Mouse (Mus musculus): ENCODE results near the gene Slc6a20b. TPM values are rescaled to one million over a fixed set of nuclear protein-coding genes. Genes with fewer than 3 reads are reported as not detected.

Slc6a20b gene
- polyA plus RNA-seq, 1 experiment = 0.95 TPM

DNA sequence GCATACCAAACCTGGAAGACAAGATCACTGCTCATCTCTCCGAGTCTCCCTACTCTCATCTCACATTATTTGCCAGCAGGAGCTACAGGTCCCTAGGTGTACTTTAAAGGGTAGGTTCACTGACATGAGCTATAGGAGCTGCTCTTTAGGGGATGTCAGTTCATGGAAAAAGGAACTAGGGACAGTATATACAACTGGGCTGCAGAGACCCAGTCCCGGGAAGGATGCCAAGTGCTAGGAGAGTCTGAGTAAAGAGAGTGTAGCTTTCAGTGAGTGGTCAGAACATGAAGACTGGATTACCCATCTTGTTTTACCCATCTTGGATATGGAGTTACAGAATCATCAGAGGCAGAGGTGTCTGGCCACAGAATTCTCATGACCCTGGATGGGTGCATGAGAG is 35.0 kb downstream of the Slc6a20b start:
- H3K4me1 ChIP-seq (ENCODE audit: control insufficient read depth, insufficient read depth, low read length) = no peaks in the 10 kb centered on the region
- H3K27ac ChIP-seq (ENCODE audit: insufficient read depth, low read length) = no peak overlapping the region
- TF ChIP-seq CTCF (IDR thresholded peaks at IDR 0.05; ENCODE audit: borderline replicate concordance, insufficient read depth, low read length) (no peak), POLR2A (IDR thresholded peaks at IDR 0.05; ENCODE audit: low read depth, low read length) (no peak)
- no peak overlapping the region for H3K4me3 ChIP-seq (ENCODE audit: insufficient read depth, low read length)

DNA sequence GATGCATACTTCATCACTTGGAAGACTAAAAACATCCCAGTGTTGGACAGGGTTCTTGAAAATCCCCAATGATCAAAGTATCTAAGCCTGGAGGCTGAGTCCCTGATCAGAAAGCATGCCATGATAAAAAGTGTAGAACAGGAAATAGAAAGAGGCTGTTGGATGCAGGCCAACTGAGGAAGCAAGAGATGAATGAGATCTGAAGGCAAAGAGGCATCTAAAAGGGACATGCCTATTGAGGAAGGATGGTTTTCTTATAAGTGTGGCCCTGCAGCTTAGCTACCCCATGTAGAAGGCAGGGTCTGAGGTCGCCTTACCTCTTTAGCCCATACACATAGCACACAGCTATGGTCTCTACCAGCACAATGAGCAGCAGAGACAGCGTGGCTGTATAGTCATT is 35.5 kb downstream of the Slc6a20b start:
- no peaks in the 10 kb centered on the region for H3K4me1 ChIP-seq (ENCODE audit: control insufficient read depth, insufficient read depth, low read length)
- H3K4me3 ChIP-seq (ENCODE audit: insufficient read depth, low read length) = no peak overlapping the region
- no peak overlapping the region for H3K27ac ChIP-seq (ENCODE audit: insufficient read depth, low read length)
- TF ChIP-seq POLR2A (IDR thresholded peaks at IDR 0.05; ENCODE audit: low read depth, low read length) = no peak
- no peak for TF ChIP-seq CTCF (IDR thresholded peaks at IDR 0.05; ENCODE audit: borderline replicate concordance, insufficient read depth, low read length)

DNA sequence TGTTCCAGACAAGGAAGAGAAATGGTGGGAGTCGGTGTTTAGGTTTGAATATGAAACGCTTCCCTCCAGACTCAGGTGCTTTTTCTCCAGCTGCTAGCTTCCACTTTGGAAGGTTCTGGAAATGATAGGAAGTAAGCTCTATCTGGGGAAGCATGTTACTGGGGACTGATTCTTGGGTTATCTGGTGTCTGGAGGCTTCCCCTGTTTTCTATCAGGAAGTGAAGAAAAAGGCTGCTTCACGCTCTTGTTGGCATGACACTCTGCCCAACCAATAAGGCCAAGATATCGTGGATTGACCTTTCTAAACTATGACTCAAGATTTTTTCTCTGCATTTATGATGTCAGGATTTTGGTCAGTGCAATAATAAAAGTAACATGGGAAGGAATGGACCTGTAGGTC is 37.2 kb downstream of the Slc6a20b start:
- Histone ChIP-seq H3K4me1 (ENCODE audit: control insufficient read depth, insufficient read depth, low read length) (no peaks in the 10 kb centered on the region), H3K4me3 (ENCODE audit: insufficient read depth, low read length) (no peak overlapping the region), H3K27ac (ENCODE audit: insufficient read depth, low read length) (no peak overlapping the region)
- TF ChIP-seq POLR2A (IDR thresholded peaks at IDR 0.05; ENCODE audit: low read depth, low read length) (no peak), CTCF (IDR thresholded peaks at IDR 0.05; ENCODE audit: borderline replicate concordance, insufficient read depth, low read length) (no peak)

DNA sequence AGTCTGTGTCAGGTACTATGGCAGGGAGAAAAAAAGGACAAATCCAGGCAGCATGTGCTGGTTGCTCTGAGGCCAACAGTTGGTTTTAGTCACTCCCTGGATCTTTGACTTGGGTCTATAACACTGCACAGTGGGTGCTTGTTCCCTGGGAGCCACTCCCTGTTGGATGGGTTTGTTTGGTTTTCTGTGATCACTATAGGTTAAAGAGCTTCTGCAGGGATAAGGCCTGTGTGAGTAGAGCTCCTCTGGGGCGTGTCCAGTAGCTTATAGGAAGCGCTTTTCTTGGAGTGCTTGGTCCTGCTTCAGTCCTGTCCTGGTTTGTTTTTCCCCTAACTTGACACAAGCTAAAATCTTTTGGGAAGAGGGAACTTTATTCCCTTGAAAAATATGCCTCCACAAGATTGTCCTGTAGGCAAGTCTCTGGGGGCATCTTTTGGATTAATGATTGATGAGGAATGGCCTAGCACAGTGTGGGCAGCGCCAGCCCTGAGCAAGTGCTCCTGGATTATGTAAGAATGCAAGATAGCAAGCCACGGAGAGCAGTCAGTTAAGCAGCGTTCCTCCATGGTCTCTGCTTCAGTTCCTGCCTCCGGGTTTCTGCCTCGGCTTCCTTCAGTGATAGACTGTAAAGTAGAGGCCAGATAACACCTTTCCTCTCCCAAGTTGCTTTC is 43.0 kb downstream of the Slc6a20b start:
- TF ChIP-seq POLR2A (IDR thresholded peaks at IDR 0.05; ENCODE audit: low read depth, low read length) (no peak), CTCF (IDR thresholded peaks at IDR 0.05; ENCODE audit: borderline replicate concordance, insufficient read depth, low read length) (no peak)
- H3K4me1 ChIP-seq (ENCODE audit: control insufficient read depth, insufficient read depth, low read length) = no peaks in the 10 kb centered on the region
- no peak overlapping the region for H3K4me3 ChIP-seq (ENCODE audit: insufficient read depth, low read length)
- no peak overlapping the region for H3K27ac ChIP-seq (ENCODE audit: insufficient read depth, low read length)

DNA sequence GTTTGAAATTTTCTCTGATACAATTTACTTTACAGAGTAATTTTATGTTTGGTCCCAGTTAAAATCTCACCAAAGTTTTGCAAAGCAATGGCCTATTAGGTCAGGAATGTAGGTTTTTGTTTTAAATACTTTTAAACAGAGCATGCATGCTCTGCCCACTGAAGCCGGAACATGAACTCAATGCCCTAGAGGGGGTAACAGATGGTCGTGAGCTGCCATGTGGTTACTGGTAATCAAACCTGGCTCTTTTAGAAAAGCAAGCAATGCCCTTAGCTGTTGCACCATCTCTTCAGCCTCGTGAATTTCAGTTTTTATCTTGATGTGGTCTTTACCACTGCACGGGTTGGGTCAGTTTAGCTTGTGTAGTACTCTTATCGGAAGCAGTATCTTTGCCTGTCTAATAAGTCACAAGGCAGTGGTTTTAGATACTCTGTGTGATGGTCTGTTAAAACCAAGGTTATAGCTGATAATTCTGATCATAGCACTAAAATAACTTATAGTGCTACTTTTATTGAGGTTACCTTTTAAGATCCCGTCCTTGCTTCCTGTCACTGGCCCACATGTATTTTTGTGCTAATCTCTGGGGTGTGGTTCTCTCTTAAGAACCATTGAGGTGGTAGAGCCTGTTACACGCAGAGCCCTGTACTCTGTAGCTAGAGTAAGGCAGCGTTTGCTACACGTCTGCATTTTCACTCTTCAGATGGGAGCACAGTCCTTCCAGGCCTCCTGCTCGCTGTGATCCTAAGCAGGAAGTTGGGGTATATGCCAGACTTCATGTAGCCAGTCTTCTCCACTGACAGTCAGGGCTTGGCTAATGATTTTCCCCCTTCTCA is 54.8 kb downstream of the Slc6a20b start:
- no peak for TF ChIP-seq CTCF (IDR thresholded peaks at IDR 0.05; ENCODE audit: borderline replicate concordance, insufficient read depth, low read length)
- no peak for TF ChIP-seq POLR2A (IDR thresholded peaks at IDR 0.05; ENCODE audit: low read depth, low read length)

DNA sequence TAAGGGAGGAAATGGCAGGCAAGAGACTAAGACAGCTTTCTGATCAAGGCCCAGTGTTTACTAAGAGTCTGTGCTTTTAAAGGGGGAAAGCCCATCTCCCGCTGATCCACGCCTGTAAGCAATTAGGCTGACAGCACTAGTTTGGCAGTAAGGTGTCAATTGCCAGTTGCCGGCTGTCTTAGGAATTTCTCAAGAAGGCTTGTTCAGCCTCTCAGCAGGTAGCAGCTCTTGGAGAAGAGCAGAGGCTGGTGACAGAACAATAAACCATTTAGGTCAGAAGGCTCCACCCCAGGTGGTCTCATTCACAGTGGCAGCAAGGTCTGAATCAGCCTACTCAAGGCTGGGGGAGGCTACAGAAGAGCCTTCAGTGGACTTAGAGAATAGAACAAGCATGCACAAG is 77.8 kb downstream of the Slc6a20b start:
- TF ChIP-seq POLR2A (IDR thresholded peaks at IDR 0.05; ENCODE audit: low read depth, low read length) = no peak
- no peak for TF ChIP-seq CTCF (IDR thresholded peaks at IDR 0.05; ENCODE audit: borderline replicate concordance, insufficient read depth, low read length)

More for the DNA sequence above, 54.8 kb downstream of the Slc6a20b start:
- Histone ChIP-seq H3K4me1 (ENCODE audit: control insufficient read depth, insufficient read depth, low read length) (no peaks in the 10 kb centered on the region), H3K27ac (ENCODE audit: insufficient read depth, low read length) (no peak overlapping the region), H3K4me3 (ENCODE audit: insufficient read depth, low read length) (no peak overlapping the region)

More for the DNA sequence above, 77.8 kb downstream of the Slc6a20b start:
- no peak overlapping the region for H3K4me3 ChIP-seq (ENCODE audit: insufficient read depth, low read length)
- H3K4me1 ChIP-seq (ENCODE audit: control insufficient read depth, insufficient read depth, low read length) = no peaks in the 10 kb centered on the region
- no peak overlapping the region for H3K27ac ChIP-seq (ENCODE audit: insufficient read depth, low read length)

Other genes starting within 250 kb of the Slc6a20b start
- gene Limd1, start 153.9 kb downstream of the Slc6a20b start, polyA plus RNA-seq (2011; ENCODE audit: insufficient read length, low read depth, missing spikeins) = 29.1 and 29.7 TPM in 2 replicates
- gene Sacm1l, start 102.8 kb downstream of the Slc6a20b start, polyA plus RNA-seq (2011; ENCODE audit: insufficient read length, low read depth, missing spikeins) = 58.0 and 65.2 TPM in 2 replicates
- not detected in 2 replicates for gene Ccr9, start 45.9 kb upstream of the Slc6a20b start, polyA plus RNA-seq (2011; ENCODE audit: insufficient read length, low read depth, missing spikeins)
- gene Slc6a20a, start 46.3 kb upstream of the Slc6a20b start, polyA plus RNA-seq (2011; ENCODE audit: insufficient read length, low read depth, missing spikeins) = not detected in 2 replicates
- 44.1 and 54.5 TPM in 2 replicates for gene Lztfl1, start 85.1 kb upstream of the Slc6a20b start, polyA plus RNA-seq (2011; ENCODE audit: insufficient read length, low read depth, missing spikeins)
- 0.91 and 4.1 TPM in 2 replicates for gene Cxcr6, start 173.9 kb upstream of the Slc6a20b start, polyA plus RNA-seq (2011; ENCODE audit: insufficient read length, low read depth, missing spikeins)
- 25.2 and 29.2 TPM in 2 replicates for gene Fyco1, start 219.3 kb upstream of the Slc6a20b start, polyA plus RNA-seq (2011; ENCODE audit: insufficient read length, low read depth, missing spikeins)
- gene Xcr1, start 229.5 kb upstream of the Slc6a20b start, polyA plus RNA-seq (2011; ENCODE audit: insufficient read length, low read depth, missing spikeins) = not detected in 2 replicates